Comparison of ENCODE assay signal across 1 mouse cellular context in the genomic region with DNA sequence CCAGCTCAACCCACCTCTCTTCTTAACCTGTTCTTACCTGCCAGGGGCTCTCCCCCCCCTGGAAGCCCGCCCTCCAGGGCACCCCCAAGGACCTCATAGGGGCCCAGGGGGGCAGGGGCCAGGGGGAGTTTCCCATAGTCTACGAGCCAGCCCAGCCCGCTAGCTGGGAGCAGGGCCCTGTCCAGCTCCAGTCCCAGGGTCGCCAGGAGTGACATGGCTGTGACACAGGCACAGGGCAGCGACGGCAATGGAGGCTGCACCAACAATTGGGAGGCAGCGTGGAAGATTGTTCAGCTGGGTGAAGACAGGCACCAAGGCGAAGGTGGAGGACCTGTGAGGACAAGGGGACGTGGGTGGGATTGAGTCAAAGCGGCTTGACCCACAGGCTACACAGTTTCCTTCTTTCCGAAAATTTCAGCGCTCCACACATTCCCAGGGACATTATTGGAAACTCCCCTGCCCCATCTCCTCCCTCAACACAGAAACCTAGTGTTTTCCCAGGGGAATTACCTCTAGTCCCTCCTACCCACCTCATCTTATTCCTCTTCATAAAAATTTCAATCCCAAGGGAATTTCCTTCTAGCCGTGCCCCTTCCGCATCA.
TF ChIP-seq lines count a peak whose summit lies in the region.

No protein-coding gene starts in this region.

TF ChIP-seq in CH12.LX, 34 proteins besides CTCF, POLR2A, EP300 and RAD21:
- TF ChIP-seq BHLHE40 (IDR thresholded peaks at IDR 0.05; ENCODE audit: low read depth, low read length) (no peak), JUN (IDR thresholded peaks at IDR 0.05; ENCODE audit: insufficient read depth, low read depth, low read length) (no peak), ZKSCAN1 (IDR thresholded peaks at IDR 0.05; ENCODE audit: borderline replicate concordance, low read depth, low read length) (no peak), ELF1 (IDR thresholded peaks at IDR 0.05; ENCODE audit: low read depth, low read length) (no peak), TCF12 (IDR thresholded peaks at IDR 0.05; ENCODE audit: low read depth, low read length) (no peak), E2F4 (IDR thresholded peaks at IDR 0.05; ENCODE audit: insufficient replicate concordance, low read depth, low read length) (no peak), MAFK (IDR thresholded peaks at IDR 0.05; ENCODE audit: insufficient replicate concordance, low read length) (no peak), GABPA (IDR thresholded peaks at IDR 0.05; ENCODE audit: insufficient replicate concordance, low read depth, low read length) (no peak), PAX5 (IDR thresholded peaks at IDR 0.05; ENCODE audit: low read length) (no peak), NRF1 (IDR thresholded peaks at IDR 0.05; ENCODE audit: low read depth, low read length) (no peak), HCFC1 (IDR thresholded peaks at IDR 0.05; ENCODE audit: low read depth, low read length) (no peak), KAT2A (IDR thresholded peaks at IDR 0.05; ENCODE audit: insufficient replicate concordance, low read length) (no peak), POLR2AphosphoS2 (IDR thresholded peaks at IDR 0.05; ENCODE audit: low read depth, low read length) (no peak), IRF4 (IDR thresholded peaks at IDR 0.05; ENCODE audit: low read depth, low read length) (no peak)
